8 mouse cellular contexts compared by ENCODE assay signal in the genomic region with DNA sequence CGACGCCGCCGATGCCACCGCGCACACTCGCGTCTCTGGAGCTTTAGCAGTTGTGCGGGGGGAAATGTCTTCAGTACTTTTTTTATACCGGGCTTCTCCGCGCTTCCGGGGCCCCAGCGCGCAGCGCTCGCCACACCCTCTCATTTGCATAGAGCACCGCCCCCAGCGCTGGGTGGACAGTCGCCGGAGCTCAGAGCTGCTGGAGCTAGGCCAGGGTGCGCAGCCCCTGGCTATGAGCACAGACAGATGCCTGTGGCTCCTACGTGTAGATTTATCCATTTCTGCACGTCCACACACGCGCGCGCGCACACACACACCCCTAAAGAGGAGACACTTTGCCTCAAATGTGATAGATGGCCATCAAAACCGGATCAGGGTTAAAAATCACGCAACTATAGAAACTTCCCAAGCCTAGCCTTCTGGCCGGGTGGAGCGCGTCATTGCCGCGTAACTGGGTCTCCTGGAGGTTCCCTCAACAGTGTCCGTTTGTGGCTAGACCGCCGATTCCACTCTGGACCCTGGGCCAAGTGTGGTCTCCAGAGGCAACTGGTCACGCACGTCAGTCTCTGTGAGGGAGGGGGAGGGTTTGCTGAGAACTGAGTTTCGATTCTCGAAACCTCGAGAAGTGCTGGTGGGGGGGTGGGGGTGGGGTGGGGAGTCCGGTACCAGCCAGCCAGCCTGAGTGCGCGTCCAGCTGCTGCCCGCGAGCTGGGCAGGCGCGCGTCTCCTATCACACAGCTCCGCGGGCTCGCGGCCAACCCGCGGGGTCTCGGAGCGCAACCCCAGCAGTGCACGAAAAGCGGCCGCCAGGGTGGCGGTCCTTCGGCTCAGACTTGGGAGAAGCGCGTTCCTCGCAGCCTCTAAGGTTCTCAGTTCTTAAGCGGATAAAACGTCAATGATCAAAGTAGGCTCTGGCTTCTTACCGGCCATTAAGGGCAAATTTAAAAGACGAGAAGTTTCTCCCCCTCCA. TPM values are rescaled to one million over a fixed set of nuclear protein-coding genes. Genes with fewer than 3 reads are reported as not detected.
DNase-seq lines count a peak whose midpoint lies in the region; ATAC-seq lines count a peak whose summit lies in the region.

Gene Tent5a, minus strand, starts transcription at position 107 of the 970 bp plus-strand sequence.

- H3K36me3 ChIP-seq in heart, embryonic 14.5 days (ENCODE audit: control insufficient read depth, insufficient read depth, low read length): peaks cover 7% of the 10 kb centered on the region; the same call in 1 of the 2 replicates
- no peaks in the 10 kb centered on the region; the same call in 1 of the 2 replicates for H3K36me3 ChIP-seq in liver, embryonic 13.5 days
- H3K36me3 ChIP-seq in splenic B cell, adult 2 months (ENCODE audit: control insufficient read depth, insufficient read depth, low read length, poor library complexity, severe bottlenecking): peaks cover 7% of the 10 kb centered on the region

- WGBS in heart, embryonic 14.5 days: under 1% methylated on average over 72 of the region's 72 CpGs
- under 1% methylated on average over 72 of the region's 72 CpGs for WGBS in liver, embryonic 13.5 days (ENCODE audit: insufficient replicate concordance)

- H3K27me3 ChIP-seq in heart, embryonic 14.5 days (ENCODE audit: control insufficient read depth, insufficient read depth, low read length): no peaks in the 10 kb centered on the region
- H3K27me3 ChIP-seq in liver, embryonic 13.5 days: peaks cover 14% of the 10 kb centered on the region
- H3K27me3 ChIP-seq in splenic B cell, adult 2 months (ENCODE audit: control insufficient read depth, insufficient read depth, low read length, poor library complexity, severe bottlenecking): no peaks in the 10 kb centered on the region

- peaks cover 0 to 6% of the 10 kb centered on the region in 2 experiments; a peak in 2 of 4 replicates for H3K4me1 ChIP-seq in heart, embryonic 14.5 days (ENCODE audit: control insufficient read depth in 2 of 2, insufficient read depth in 2 of 2, low read length in 2 of 2)
- peaks cover 19% of the 10 kb centered on the region for H3K4me1 ChIP-seq in liver, embryonic 13.5 days (replicated peaks)

- peak within 1 kb of the TSS; percentile 71 for H3K4me2 ChIP-seq in heart, embryonic 14.5 days (ENCODE audit: low read length)
- peak within 1 kb of the TSS; percentile 86 for H3K4me2 ChIP-seq in liver, embryonic 13.5 days

- no peaks in the 10 kb centered on the region for H3K9me3 ChIP-seq in heart, embryonic 14.5 days (ENCODE audit: control insufficient read depth, low read length)
- H3K9me3 ChIP-seq in liver, embryonic 13.5 days (replicated peaks): no peaks in the 10 kb centered on the region

- H3K9ac ChIP-seq in heart, embryonic 14.5 days (ENCODE audit: low read length): peak within 1 kb of the TSS; percentile 88
- peak within 1 kb of the TSS; percentile 74 for H3K9ac ChIP-seq in liver, embryonic 13.5 days

- ATAC-seq in heart, embryonic 14.5 days (ENCODE audit: insufficient number of reproducible peaks, insufficient read depth, low FRiP score, low read depth): peak; percentile 92
- peak; percentile 92 for ATAC-seq in liver, embryonic 13.5 days (ENCODE audit: low read depth)

- H3K27ac ChIP-seq in heart, embryonic 14.5 days (replicated peaks in 1 of 2; ENCODE audit: control insufficient read depth in 1 of 2, insufficient read depth in 1 of 2, low read depth in 2 of 2, low read length in 2 of 2): peak within 1 kb of the TSS; percentile 92 to 95
- peak within 1 kb of the TSS; percentile 73 for H3K27ac ChIP-seq in liver, embryonic 13.5 days

- peak; percentile 90 for DNase-seq in CD4-positive helper T cell, adult 2 months (ENCODE audit: low read depth, low spot score)
- peak; percentile 58 to 74 for DNase-seq in adrenal gland, postnatal 4 days (ENCODE audit: low spot score in 2 of 2)
- peak; percentile 36 for DNase-seq in fibroblast of lung, adult 2 months (ENCODE audit: low read depth)
- peak; percentile 91 for DNase-seq in kidney, postnatal 10 days
- DNase-seq in liver, embryonic 13.5 days: peak; percentile 76
- DNase-seq in naive thymus-derived CD4-positive, alpha-beta T cell, adult 2 months (ENCODE audit: low read depth): peak; percentile 87
- DNase-seq in splenic B cell, adult 2 months (ENCODE audit: low read depth, low spot score): peak; percentile 92

- H3K4me3 ChIP-seq in heart, embryonic 14.5 days (ENCODE audit: control insufficient read depth in 1 of 2, insufficient read depth in 1 of 2, low read depth in 1 of 2, low read length in 2 of 2): peak within 1 kb of the TSS; percentile 68 to 84
- peak within 1 kb of the TSS; percentile 71 for H3K4me3 ChIP-seq in liver, embryonic 13.5 days (replicated peaks)

RNA-seq across cellular contexts. Expression of gene Tent5a, which starts in this region (rescaled TPM):
- total RNA-seq in adrenal gland, postnatal 4 days (2021): 10 to 100 TPM; 12.4 to 15.1 TPM
- polyA plus RNA-seq in heart, embryonic 14.5 days (2014; fragmentation: Nextera tagmentation; extraction: Ambion mirVana): 11.3 and 13.0 TPM in 2 replicates
- 8.0 and 10.2 TPM in 2 replicates for polyA plus RNA-seq in liver, embryonic 13.5 days (2015; fragmentation: Nextera tagmentation; extraction: Ambion mirVana)

Comparison
In these comparisons a context has a peak if more than half of its experiments do, and no peak if none do; other contexts are left out.
1. Peak in every context shown above with its lines: DNase-seq, ATAC-seq, H3K4me3 ChIP-seq and H3K27ac ChIP-seq.
2. DNase-seq: peak in every context shown above with its lines; median percentile 92 in splenic B cell, adult 2 months; 91 in kidney, postnatal 10 days; 90 in CD4-positive helper T cell, adult 2 months; 87 in naive thymus-derived CD4-positive, alpha-beta T cell, adult 2 months; 76 in liver, embryonic 13.5 days; 66 in adrenal gland, postnatal 4 days; 36 in fibroblast of lung, adult 2 months.